Mouse (Mus musculus) ovary, postnatal 36 days (tissue): ENCODE results near the gene Robo2.

Experiments used
- DNase-seq: peaks from one replicate; pipeline ENCODE4 v3.0.0; 2022; ENCODE audit warnings: low spot score, mixed read lengths

Gene Robo2

GRCm38 (mm10) chr16:73930323-73930722 is 481.3 kb downstream of the Robo2 start:
- no peak for DNase-seq

- no peak for DNase-seq
Measured at GRCm38 (mm10) chr16:73927481-73927880, 484.1 kb downstream of the Robo2 start.

- no peak for DNase-seq
Measured at GRCm38 (mm10) chr16:73915425-73915824, 496.2 kb downstream of the Robo2 start.

- no peak for DNase-seq
Measured at GRCm38 (mm10) chr16:73914936-73915335, 496.7 kb downstream of the Robo2 start.

- no peak for DNase-seq
Measured at GRCm38 (mm10) chr16:73908504-73908903, 503.1 kb downstream of the Robo2 start.

- DNase-seq = no peak
Measured at GRCm38 (mm10) chr16:73896856-73897255, 514.8 kb downstream of the Robo2 start.

- DNase-seq = no peak
Measured at GRCm38 (mm10) chr16:73881911-73882310, 529.7 kb downstream of the Robo2 start.

- DNase-seq = no peak
Measured at GRCm38 (mm10) chr16:73877973-73878372, 533.7 kb downstream of the Robo2 start.

GRCm38 (mm10) chr16:73874991-73875390 is 536.6 kb downstream of the Robo2 start:
- no peak for DNase-seq

GRCm38 (mm10) chr16:73873828-73874558 is 537.6 kb downstream of the Robo2 start:
- no peak for DNase-seq

- no peak for DNase-seq
Measured at GRCm38 (mm10) chr16:73870296-73870695, 541.3 kb downstream of the Robo2 start.

GRCm38 (mm10) chr16:73869527-73870212 is 542.0 kb downstream of the Robo2 start:
- DNase-seq = no peak

- no peak for DNase-seq
Measured at GRCm38 (mm10) chr16:73864625-73865024, 547.0 kb downstream of the Robo2 start.

GRCm38 (mm10) chr16:73863748-73864147 is 547.9 kb downstream of the Robo2 start:
- DNase-seq = no peak

- no peak for DNase-seq
Measured at GRCm38 (mm10) chr16:73858717-73859116, 552.9 kb downstream of the Robo2 start.

GRCm38 (mm10) chr16:73855821-73856220 is 555.8 kb downstream of the Robo2 start:
- no peak for DNase-seq
